Mouse (Mus musculus): Measurements from ENCODE around the gene 2610318N02Rik. TPM values are rescaled to one million over a fixed set of nuclear protein-coding genes. Genes with fewer than 3 reads are reported as not detected.
"Not testable (repeated sequence)": the region's sequence is repeated elsewhere in the genome, so short reads cannot be mapped to it uniquely, and the experiment has no call there.

The 2610318N02Rik gene
- polyA plus RNA-seq (2012): 3.3 and 5.0 TPM in 2 replicates

- peaks cover 30% of the 10 kb centered on the region for H3K4me1 ChIP-seq (ENCODE audit: control insufficient read depth)
- peak within 1 kb of the TSS; percentile 72 for H3K4me3 ChIP-seq (replicated peaks)
- H3K27me3 ChIP-seq (ENCODE audit: control insufficient read depth): no peaks in the 10 kb centered on the region
- H3K36me3 ChIP-seq (ENCODE audit: control insufficient read depth): peaks cover 32% of the 10 kb centered on the region
- no peak for TF ChIP-seq GATA1 (IDR thresholded peaks at IDR 0.05; ENCODE audit: low read length)
- no peak for TF ChIP-seq TAL1 (IDR thresholded peaks at IDR 0.05; ENCODE audit: low read length)
- H3K9me3 ChIP-seq (ENCODE audit: control insufficient read depth, low read length): no peaks in the 10 kb centered on the region
Measured at GRCm38 (mm10) chr16:17124871-17125520, at the start of gene 2610318N02Rik. Gene 2610318N02Rik, minus strand, starts transcription at chr16:17125167.

- TF ChIP-seq TAL1 (IDR thresholded peaks at IDR 0.05; ENCODE audit: low read length) (no peak), GATA1 (IDR thresholded peaks at IDR 0.05; ENCODE audit: low read length) (no peak)
- Histone ChIP-seq H3K9me3 (ENCODE audit: control insufficient read depth, low read length) (no peaks in the 10 kb centered on the region), H3K36me3 (ENCODE audit: control insufficient read depth) (peaks cover 92% of the 10 kb centered on the region), H3K4me3 (replicated peaks) (no peak overlapping the region), H3K27me3 (ENCODE audit: control insufficient read depth) (no peaks in the 10 kb centered on the region), H3K4me1 (ENCODE audit: control insufficient read depth) (no peaks in the 10 kb centered on the region)
Measured at GRCm38 (mm10) chr16:17168049-17168448, 43.1 kb upstream of the 2610318N02Rik start.

- Histone ChIP-seq H3K27me3 (ENCODE audit: control insufficient read depth) (no peaks in the 10 kb centered on the region), H3K4me1 (ENCODE audit: control insufficient read depth) (no peaks in the 10 kb centered on the region), H3K36me3 (ENCODE audit: control insufficient read depth) (peaks cover 90% of the 10 kb centered on the region), H3K9me3 (ENCODE audit: control insufficient read depth, low read length) (no peaks in the 10 kb centered on the region), H3K4me3 (replicated peaks) (no peak overlapping the region)
- TF ChIP-seq TAL1 (IDR thresholded peaks at IDR 0.05; ENCODE audit: low read length) (no peak), GATA1 (IDR thresholded peaks at IDR 0.05; ENCODE audit: low read length) (no peak)
Measured at GRCm38 (mm10) chr16:17167179-17167578, 42.2 kb upstream of the 2610318N02Rik start.

GRCm38 (mm10) chr16:17165478-17165877 is 40.5 kb upstream of the 2610318N02Rik start:
- H3K27me3 ChIP-seq (ENCODE audit: control insufficient read depth); H3K9me3 ChIP-seq (ENCODE audit: control insufficient read depth, low read length); H3K4me1 ChIP-seq (ENCODE audit: control insufficient read depth); H3K4me3 ChIP-seq (replicated peaks): not testable (repeated sequence)
- peaks cover 84% of the 10 kb centered on the region for H3K36me3 ChIP-seq (ENCODE audit: control insufficient read depth)

GRCm38 (mm10) chr16:17154346-17154745 is 29.4 kb upstream of the 2610318N02Rik start:
- Histone ChIP-seq H3K36me3 (ENCODE audit: control insufficient read depth) (peaks cover 85% of the 10 kb centered on the region), H3K4me1 (ENCODE audit: control insufficient read depth) (no peaks in the 10 kb centered on the region)
- TF ChIP-seq GATA1 (IDR thresholded peaks at IDR 0.05; ENCODE audit: low read length) (no peak), TAL1 (IDR thresholded peaks at IDR 0.05; ENCODE audit: low read length) (no peak)

GRCm38 (mm10) chr16:17151874-17152273 is 26.9 kb upstream of the 2610318N02Rik start:
- TF ChIP-seq GATA1 (IDR thresholded peaks at IDR 0.05; ENCODE audit: low read length): no peak
- no peak for TF ChIP-seq TAL1 (IDR thresholded peaks at IDR 0.05; ENCODE audit: low read length)
- Histone ChIP-seq H3K4me3 (replicated peaks) (no peak overlapping the region), H3K9me3 (ENCODE audit: control insufficient read depth, low read length) (no peaks in the 10 kb centered on the region), H3K4me1 (ENCODE audit: control insufficient read depth) (peaks cover 17% of the 10 kb centered on the region), H3K27me3 (ENCODE audit: control insufficient read depth) (peaks cover 8% of the 10 kb centered on the region), H3K36me3 (ENCODE audit: control insufficient read depth) (peaks cover 60% of the 10 kb centered on the region)

More at GRCm38 (mm10) chr16:17154346-17154745, 29.4 kb upstream of the 2610318N02Rik start:
- H3K27me3 ChIP-seq (ENCODE audit: control insufficient read depth): no peaks in the 10 kb centered on the region
- H3K4me3 ChIP-seq (replicated peaks): no peak overlapping the region
- no peaks in the 10 kb centered on the region for H3K9me3 ChIP-seq (ENCODE audit: control insufficient read depth, low read length)

GRCm38 (mm10) chr16:17150520-17151258 is 25.7 kb upstream of the 2610318N02Rik start:
- Histone ChIP-seq H3K4me3 (replicated peaks) (no peak overlapping the region), H3K4me1 (ENCODE audit: control insufficient read depth) (peaks cover 20% of the 10 kb centered on the region), H3K27me3 (ENCODE audit: control insufficient read depth) (peaks cover 8% of the 10 kb centered on the region), H3K36me3 (ENCODE audit: control insufficient read depth) (peaks cover 48% of the 10 kb centered on the region), H3K9me3 (ENCODE audit: control insufficient read depth, low read length) (no peaks in the 10 kb centered on the region)
- TF ChIP-seq TAL1 (IDR thresholded peaks at IDR 0.05; ENCODE audit: low read length) (no peak), GATA1 (IDR thresholded peaks at IDR 0.05; ENCODE audit: low read length) (no peak)

GRCm38 (mm10) chr16:17148084-17148483 is 23.1 kb upstream of the 2610318N02Rik start:
- H3K4me1 ChIP-seq (ENCODE audit: control insufficient read depth): peaks cover 23% of the 10 kb centered on the region
- no peak for TF ChIP-seq TAL1 (IDR thresholded peaks at IDR 0.05; ENCODE audit: low read length)
- no peak for TF ChIP-seq GATA1 (IDR thresholded peaks at IDR 0.05; ENCODE audit: low read length)
- no peaks in the 10 kb centered on the region for H3K9me3 ChIP-seq (ENCODE audit: control insufficient read depth, low read length)
- peaks cover 25% of the 10 kb centered on the region for H3K36me3 ChIP-seq (ENCODE audit: control insufficient read depth)
- peak overlapping the region; percentile 66 for H3K4me3 ChIP-seq (replicated peaks)
- H3K27me3 ChIP-seq (ENCODE audit: control insufficient read depth): peaks cover 8% of the 10 kb centered on the region

- Histone ChIP-seq H3K9me3 (ENCODE audit: control insufficient read depth, low read length) (no peaks in the 10 kb centered on the region), H3K27me3 (ENCODE audit: control insufficient read depth) (peaks cover 8% of the 10 kb centered on the region), H3K36me3 (ENCODE audit: control insufficient read depth) (peaks cover 19% of the 10 kb centered on the region), H3K4me1 (ENCODE audit: control insufficient read depth) (peaks cover 23% of the 10 kb centered on the region), H3K4me3 (replicated peaks) (peak overlapping the region; percentile 66)
- no peak for TF ChIP-seq GATA1 (IDR thresholded peaks at IDR 0.05; ENCODE audit: low read length)
- TF ChIP-seq TAL1 (IDR thresholded peaks at IDR 0.05; ENCODE audit: low read length): no peak
Measured at GRCm38 (mm10) chr16:17147391-17147929, 22.5 kb upstream of the 2610318N02Rik start.
